20 mouse cellular contexts compared by ENCODE assay signal in the genomic region with DNA sequence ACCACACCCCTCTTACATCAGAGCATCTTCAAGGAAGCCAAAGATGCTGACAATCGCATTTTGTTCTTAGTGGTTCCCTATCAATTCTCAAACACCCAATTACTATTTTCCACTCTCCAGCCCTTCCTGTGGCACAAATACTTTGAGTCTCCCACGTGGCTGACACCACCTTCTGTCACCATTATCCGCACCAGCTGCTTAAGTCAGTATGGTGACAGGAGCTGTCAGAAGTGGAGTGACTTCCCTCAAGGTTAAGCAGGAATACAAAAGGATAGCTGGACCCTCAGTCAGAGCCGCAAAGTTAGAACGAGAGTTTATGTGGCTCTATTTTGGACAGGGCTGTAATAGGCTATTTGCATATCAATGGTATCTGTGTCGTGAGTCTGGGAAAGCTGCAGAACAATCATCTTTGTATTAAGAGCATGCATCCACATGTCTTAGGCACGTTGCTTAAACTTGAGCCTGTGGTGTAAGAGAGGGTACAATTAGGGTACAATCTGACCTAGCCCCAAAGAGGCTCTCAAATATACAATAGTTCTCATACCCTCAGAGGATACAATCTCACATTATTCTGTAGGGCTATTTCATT.
DNase-seq lines count a peak whose midpoint lies in the region; ATAC-seq lines count a peak whose summit lies in the region.
"Had no signal": no experiment of that assay in that cellular context is flagged by ENCODE, and none has a peak within 500 bp of the region (broad histone marks: within the 10 kb centered on the region; RNA-seq: fewer than 3 reads in every experiment).

No protein-coding gene starts in this region.

- no peak overlapping the region for H3K4me3 ChIP-seq in hindbrain, embryonic 10.5 days
- H3K4me3 ChIP-seq in hindbrain, embryonic 14.5 days (replicated peaks; ENCODE audit: low read length), result no peak overlapping the region
- H3K4me3 ChIP-seq in neural tube, embryonic 11.5 days (ENCODE audit: low read depth, low read length), result no peak overlapping the region
- H3K4me3 ChIP-seq in neural tube, embryonic 15.5 days (replicated peaks), result no peak overlapping the region
- H3K4me3 ChIP-seq in midbrain, embryonic 12.5 days, result no peak overlapping the region
- H3K4me3 ChIP-seq: heart, adult 2 months; limb, embryonic 12.5 days; liver, embryonic 12.5 days; megakaryocyte, embryonic 14.5 days had no signal

- H3K4me1 ChIP-seq in hindbrain, embryonic 10.5 days (replicated peaks), result peaks cover 27% of the 10 kb centered on the region
- peaks cover 10% of the 10 kb centered on the region; the same call in 1 of the 2 replicates for H3K4me1 ChIP-seq in hindbrain, embryonic 14.5 days (replicated peaks; ENCODE audit: control insufficient read depth, insufficient read depth, low read length)
- H3K4me1 ChIP-seq in neural tube, embryonic 11.5 days (ENCODE audit: control insufficient read depth, insufficient read depth, low read length), result no peaks in the 10 kb centered on the region
- peaks cover 8% of the 10 kb centered on the region; the same call in 1 of the 2 replicates for H3K4me1 ChIP-seq in neural tube, embryonic 15.5 days
- H3K4me1 ChIP-seq in midbrain, embryonic 12.5 days, result peaks cover 14% of the 10 kb centered on the region
- H3K4me1 ChIP-seq: liver, embryonic 12.5 days; megakaryocyte, embryonic 14.5 days had no signal

- DNase-seq in hindbrain, embryonic 10.5 days (ENCODE audit: low spot score), result peak; percentile 43
- no peak for DNase-seq in hindbrain, embryonic 14.5 days (ENCODE audit: low spot score)
- peak; percentile 19 for DNase-seq in neural tube, embryonic 11.5 days (ENCODE audit: low spot score)
- DNase-seq in retina, postnatal 1 day, result peak; percentile 37
- DNase-seq in kidney, postnatal 36 days, result no peak
- no peak for DNase-seq in spleen, postnatal 4 days (ENCODE audit: low spot score in 2 of 2)
- DNase-seq: B cell, adult 2 months; cerebellum, adult 8-10 months; gastrocnemius, postnatal 25 days; heart, adult 2 months; heart, postnatal 4 days; lung, adult 2 months; right cerebral cortex, adult 18-20 months; thymus, postnatal 36 days had no signal

- H3K36me3 ChIP-seq in hindbrain, embryonic 10.5 days, result no peaks in the 10 kb centered on the region
- H3K36me3 ChIP-seq in hindbrain, embryonic 14.5 days (replicated peaks; ENCODE audit: control insufficient read depth, insufficient read depth), result no peaks in the 10 kb centered on the region
- no peaks in the 10 kb centered on the region for H3K36me3 ChIP-seq in neural tube, embryonic 11.5 days (ENCODE audit: control insufficient read depth, insufficient read depth, low read length)
- no peaks in the 10 kb centered on the region for H3K36me3 ChIP-seq in neural tube, embryonic 15.5 days
- no peaks in the 10 kb centered on the region for H3K36me3 ChIP-seq in midbrain, embryonic 12.5 days
- H3K36me3 ChIP-seq: limb, embryonic 12.5 days; liver, embryonic 12.5 days had no signal

- ATAC-seq in hindbrain, embryonic 14.5 days (ENCODE audit: low FRiP score), result no peak
- peak; percentile 50; the same call in 1 of the 2 replicates for ATAC-seq in neural tube, embryonic 11.5 days (ENCODE audit: insufficient read depth, low FRiP score, low TSS enrichment)
- ATAC-seq in neural tube, embryonic 15.5 days (ENCODE audit: low FRiP score), result no peak
- peak; percentile 74 for ATAC-seq in midbrain, embryonic 12.5 days (ENCODE audit: low FRiP score, low read depth)
- ATAC-seq: intestine, embryonic 16.5 days; liver, embryonic 12.5 days had no signal

- 34% methylated on average over 7 of the region's 7 CpGs for WGBS in hindbrain, embryonic 10.5 days
- 18% methylated on average over 7 of the region's 7 CpGs for WGBS in hindbrain, embryonic 14.5 days
- WGBS in neural tube, embryonic 11.5 days, result 42% methylated on average over 7 of the region's 7 CpGs
- WGBS in neural tube, embryonic 15.5 days, result 22% methylated on average over 7 of the region's 7 CpGs
- 18% methylated on average over 7 of the region's 7 CpGs for WGBS in midbrain, embryonic 12.5 days

- H3K27me3 ChIP-seq in hindbrain, embryonic 10.5 days (ENCODE audit: insufficient read depth, poor library complexity, severe bottlenecking), result no peaks in the 10 kb centered on the region
- H3K27me3 ChIP-seq in hindbrain, embryonic 14.5 days (ENCODE audit: control insufficient read depth, insufficient read depth, low read length), result no peaks in the 10 kb centered on the region
- H3K27me3 ChIP-seq in neural tube, embryonic 11.5 days (ENCODE audit: control insufficient read depth, insufficient read depth, low read length), result no peaks in the 10 kb centered on the region
- H3K27me3 ChIP-seq in neural tube, embryonic 15.5 days (replicated peaks), result no peaks in the 10 kb centered on the region
- H3K27me3 ChIP-seq in midbrain, embryonic 12.5 days, result peaks cover 7% of the 10 kb centered on the region; the same call in 1 of the 2 replicates
- H3K27me3 ChIP-seq: limb, embryonic 12.5 days; liver, embryonic 12.5 days had no signal

- H3K4me2 ChIP-seq in hindbrain, embryonic 14.5 days (replicated peaks), result no peak overlapping the region
- H3K4me2 ChIP-seq in neural tube, embryonic 11.5 days (ENCODE audit: low read depth), result no peak overlapping the region
- H3K4me2 ChIP-seq in neural tube, embryonic 15.5 days, result no peak overlapping the region
- peak overlapping the region; percentile 3; the same call in 1 of the 2 replicates for H3K4me2 ChIP-seq in midbrain, embryonic 12.5 days (replicated peaks)
- H3K4me2 ChIP-seq: limb, embryonic 12.5 days; liver, embryonic 12.5 days had no signal

- H3K9me3 ChIP-seq in hindbrain, embryonic 10.5 days, result no peaks in the 10 kb centered on the region
- no peaks in the 10 kb centered on the region for H3K9me3 ChIP-seq in hindbrain, embryonic 14.5 days (ENCODE audit: control insufficient read depth, low read length)
- no peaks in the 10 kb centered on the region for H3K9me3 ChIP-seq in neural tube, embryonic 11.5 days (ENCODE audit: control insufficient read depth, low read length)
- H3K9me3 ChIP-seq in neural tube, embryonic 15.5 days (replicated peaks), result no peaks in the 10 kb centered on the region
- H3K9me3 ChIP-seq in midbrain, embryonic 12.5 days, result no peaks in the 10 kb centered on the region
- H3K9me3 ChIP-seq: limb, embryonic 12.5 days; liver, embryonic 12.5 days; megakaryocyte, embryonic 14.5 days had no signal

- no peak overlapping the region for H3K9ac ChIP-seq in hindbrain, embryonic 14.5 days
- H3K9ac ChIP-seq in neural tube, embryonic 11.5 days (ENCODE audit: low read length), result no peak overlapping the region
- H3K9ac ChIP-seq in neural tube, embryonic 15.5 days (replicated peaks), result no peak overlapping the region
- H3K9ac ChIP-seq in midbrain, embryonic 12.5 days (replicated peaks), result no peak overlapping the region
- H3K9ac ChIP-seq: limb, embryonic 12.5 days; liver, embryonic 12.5 days had no signal

- H3K27ac ChIP-seq in hindbrain, embryonic 10.5 days, result no peak overlapping the region
- H3K27ac ChIP-seq in hindbrain, embryonic 14.5 days, result no peak overlapping the region
- H3K27ac ChIP-seq in neural tube, embryonic 11.5 days (ENCODE audit: low read depth, low read length), result no peak overlapping the region
- no peak overlapping the region for H3K27ac ChIP-seq in neural tube, embryonic 15.5 days (replicated peaks)
- no peak overlapping the region for H3K27ac ChIP-seq in midbrain, embryonic 12.5 days (replicated peaks)
- H3K27ac ChIP-seq: heart, adult 2 months; limb, embryonic 12.5 days; liver, embryonic 12.5 days had no signal

Comparison
In these comparisons a context has a peak if more than half of its experiments do, and no peak if none do; other contexts are left out.
1. DNase-seq: peak in hindbrain, embryonic 10.5 days (single experiment), neural tube, embryonic 11.5 days (single experiment) and retina, postnatal 1 day (single experiment); none in hindbrain, embryonic 14.5 days (single experiment), kidney, postnatal 36 days (0 of 2) and spleen, postnatal 4 days (0 of 2).
2. ATAC-seq: peak in neural tube, embryonic 11.5 days (single experiment) and midbrain, embryonic 12.5 days (single experiment); none in hindbrain, embryonic 14.5 days (single experiment) and neural tube, embryonic 15.5 days (single experiment).